Mouse (Mus musculus) MEL (cell line): ENCODE data around the gene Slc25a20. TPM values are rescaled to one million over a fixed set of nuclear protein-coding genes. Genes with fewer than 3 reads are reported as not detected.
A peak's percentile ranks its signal among the peaks of the same experiment; 100 is the strongest.

Experiments used
- DNase-seq: peaks from one replicate; pipeline ENCODE4 v3.0.0; 2011; ENCODE audit warnings: low read depth, low spot score
- H3K27ac ChIP-seq: 2 replicates; pipeline ENCODE4 v1.5.1; 2012; ENCODE audit warnings: low read depth, mild to moderate bottlenecking, control low read depth, low read length, moderate library complexity; ENCODE audit not compliant: control insufficient read depth
- H3K27me3 ChIP-seq, 2 experiments: fragments of 150-350 bp in 1 of 2; sonication (generic) in 1 of 2; 2 replicates each; pipeline ENCODE4 v1.6.1; 2012; ENCODE audit warnings: low read length in 2 of 2, mild to moderate bottlenecking in 2 of 2, improper control_type of control experiment in 1 of 2, moderate library complexity in 1 of 2; ENCODE audit not compliant: insufficient read depth in 2 of 2, control insufficient read depth in 1 of 2
- H3K36me3 ChIP-seq, 2 experiments: 2 replicates each; pipeline ENCODE4 v1.6.1; 2012 to 2014; ENCODE audit warnings: low read length in 2 of 2, improper control_type of control experiment in 1 of 2, inconsistent platforms in 1 of 2, mild to moderate bottlenecking in 1 of 2; ENCODE audit not compliant: insufficient read depth in 2 of 2, control insufficient read depth in 1 of 2
- H3K4me1 ChIP-seq, 2 experiments: fragments of 150-350 bp in 1 of 2; sonication (generic) in 1 of 2; 2 replicates each; pipeline ENCODE4 v1.6.1; 2012; ENCODE audit warnings: low read length in 2 of 2, improper control_type of control experiment in 1 of 2, mild to moderate bottlenecking in 1 of 2; ENCODE audit not compliant: insufficient read depth in 2 of 2, control insufficient read depth in 1 of 2
- H3K4me3 ChIP-seq, 2 experiments: fragments of 150-350 bp in 1 of 2; sonication (generic) in 1 of 2; 2 replicates each; pipeline ENCODE4 v1.5.1; 2012; ENCODE audit warnings: low read depth in 2 of 2, low read length in 2 of 2, mild to moderate bottlenecking in 2 of 2, moderate library complexity in 2 of 2, control low read depth in 1 of 2, improper control_type of control experiment in 1 of 2; ENCODE audit not compliant: control insufficient read depth in 1 of 2, insufficient read depth in 1 of 2
- H3K79me2 ChIP-seq: 2 replicates; pipeline ENCODE4 v1.6.1; 2012; ENCODE audit warnings: mild to moderate bottlenecking, low read length, moderate library complexity; ENCODE audit not compliant: control insufficient read depth, poor library complexity, insufficient read depth
- H3K9ac ChIP-seq: 2 replicates; pipeline ENCODE4 v1.6.1; 2012; ENCODE audit warnings: low read depth, mild to moderate bottlenecking, control low read depth, low read length, moderate library complexity; ENCODE audit not compliant: control insufficient read depth, poor library complexity, severe bottlenecking
- H3K9me3 ChIP-seq: fragments of 150-350 bp; sonication (generic); replicated peaks from 2 replicates; pipeline ENCODE4 v1.6.1; 2012; ENCODE audit warnings: mild to moderate bottlenecking, low read length, improper control_type of control experiment, moderate library complexity; ENCODE audit not compliant: insufficient read depth
- BHLHE40 ChIP-seq: IDR thresholded peaks from 2 replicates; pipeline ENCODE4 v1.6.1; 2012; ENCODE audit warnings: low read depth, mild to moderate bottlenecking, inconsistent platforms, low read length, improper control_type of control experiment, borderline replicate concordance
- CHD1 ChIP-seq: IDR thresholded peaks from 2 replicates; pipeline ENCODE4 v1.6.1; 2012; ENCODE audit warnings: low read depth, mild to moderate bottlenecking, inconsistent platforms, low read length, improper control_type of control experiment
- CHD2 ChIP-seq: IDR thresholded peaks from 2 replicates; pipeline ENCODE4 v1.6.1; 2011; ENCODE audit warnings: low read length, improper control_type of control experiment
- E2F4 ChIP-seq: IDR thresholded peaks from 2 replicates; pipeline ENCODE4 v1.6.1; 2011; ENCODE audit warnings: low read depth, low read length, improper control_type of control experiment, borderline replicate concordance
- ELF1 ChIP-seq: IDR thresholded peaks from 2 replicates; pipeline ENCODE4 v1.6.1; 2014; ENCODE audit warnings: low read depth, mild to moderate bottlenecking, inconsistent platforms, low read length, improper control_type of control experiment, moderate library complexity
- ETS1 ChIP-seq: IDR thresholded peaks from 2 replicates; pipeline ENCODE4 v1.6.1; 2012; ENCODE audit warnings: low read depth, mild to moderate bottlenecking, inconsistent platforms, low read length, improper control_type of control experiment, moderate library complexity
- GABPA ChIP-seq: IDR thresholded peaks from 2 replicates; pipeline ENCODE4 v1.6.1; 2012; ENCODE audit warnings: low read depth, mild to moderate bottlenecking, inconsistent platforms, low read length, improper control_type of control experiment, moderate library complexity
- GATA1 ChIP-seq: IDR thresholded peaks from 2 replicates; pipeline ENCODE4 v1.6.1; 2011; ENCODE audit warnings: low read depth, low read length, improper control_type of control experiment
- HCFC1 ChIP-seq: IDR thresholded peaks from 2 replicates; pipeline ENCODE4 v1.6.1; 2012; ENCODE audit warnings: low read depth, mild to moderate bottlenecking, inconsistent platforms, low read length, improper control_type of control experiment, moderate library complexity
- JUND ChIP-seq: IDR thresholded peaks from 2 replicates; pipeline ENCODE4 v1.6.1; 2011; ENCODE audit warnings: low read depth, mild to moderate bottlenecking, improper control_type of control experiment, low read length
- KAT2A ChIP-seq: conservative IDR thresholded peaks from 2 replicates; pipeline ENCODE4 v1.6.1; 2012; ENCODE audit warnings: low read depth, low read length, improper control_type of control experiment, inconsistent platforms
- MAFK ChIP-seq: IDR thresholded peaks from 2 replicates; pipeline ENCODE4 v1.6.1; 2011; ENCODE audit warnings: low read depth, mild to moderate bottlenecking, low read length, improper control_type of control experiment, borderline replicate concordance
- MAX ChIP-seq: IDR thresholded peaks from 2 replicates; pipeline ENCODE4 v1.6.1; 2011; ENCODE audit warnings: low read length, improper control_type of control experiment
- MAZ ChIP-seq: IDR thresholded peaks from 2 replicates; pipeline ENCODE4 v1.6.1; 2012; ENCODE audit warnings: low read depth, mild to moderate bottlenecking, inconsistent platforms, low read length, improper control_type of control experiment
- MEF2A ChIP-seq: IDR thresholded peaks from 2 replicates; pipeline ENCODE4 v1.6.1; 2014; ENCODE audit warnings: low read depth, mild to moderate bottlenecking, inconsistent platforms, low read length, improper control_type of control experiment; ENCODE audit not compliant: poor library complexity, insufficient replicate concordance, severe bottlenecking; ENCODE audit errors: extremely low read depth
- MXI1 ChIP-seq: IDR thresholded peaks from 2 replicates; pipeline ENCODE4 v1.6.1; 2011; ENCODE audit warnings: mild to moderate bottlenecking, low read depth, low read length, improper control_type of control experiment
- MYB ChIP-seq: IDR thresholded peaks from 2 replicates; pipeline ENCODE4 v1.6.1; 2011; ENCODE audit warnings: mild to moderate bottlenecking, low read depth, low read length, improper control_type of control experiment
- MYC ChIP-seq: IDR thresholded peaks from 2 replicates; pipeline ENCODE4 v1.6.1; 2011; ENCODE audit warnings: low read depth, mild to moderate bottlenecking, low read length, improper control_type of control experiment, moderate library complexity
- NELFE ChIP-seq: IDR thresholded peaks from 2 replicates; pipeline ENCODE4 v1.6.1; 2011; ENCODE audit warnings: low read depth, low read length, improper control_type of control experiment
- NRF1 ChIP-seq: IDR thresholded peaks from 2 replicates; pipeline ENCODE4 v1.6.1; 2014; ENCODE audit warnings: low read depth, mild to moderate bottlenecking, inconsistent platforms, low read length, improper control_type of control experiment, moderate library complexity; ENCODE audit not compliant: poor library complexity, insufficient read depth, severe bottlenecking
- POLR2A ChIP-seq, 2 experiments: IDR thresholded peaks; 2 replicates each; pipeline ENCODE4 v1.6.1; 2011 to 2012; ENCODE audit warnings: low read length in 2 of 2, mild to moderate bottlenecking in 2 of 2, control low read depth in 1 of 2, improper control_type of control experiment in 1 of 2, low read depth in 1 of 2, moderate library complexity in 1 of 2; ENCODE audit not compliant: control insufficient read depth in 1 of 2, insufficient read depth in 1 of 2, poor library complexity in 1 of 2
- POLR2AphosphoS2 ChIP-seq: IDR thresholded peaks from 2 replicates; pipeline ENCODE4 v1.6.1; 2011; ENCODE audit warnings: low read length, improper control_type of control experiment
- POLR2AphosphoS5 ChIP-seq: IDR thresholded peaks from 2 replicates; pipeline ENCODE4 v1.6.1; 2012; ENCODE audit warnings: low read depth, borderline replicate concordance, mild to moderate bottlenecking, inconsistent platforms, low read length, moderate library complexity, mixed read lengths
- RAD21 ChIP-seq: IDR thresholded peaks from 2 replicates; pipeline ENCODE4 v1.6.1; 2011; ENCODE audit warnings: mild to moderate bottlenecking, low read depth, low read length, improper control_type of control experiment
- RCOR1 ChIP-seq: IDR thresholded peaks from 2 replicates; pipeline ENCODE4 v1.6.1; 2012; ENCODE audit warnings: low read depth, mild to moderate bottlenecking, inconsistent platforms, low read length, improper control_type of control experiment
- SIN3A ChIP-seq: IDR thresholded peaks from 2 replicates; pipeline ENCODE4 v1.6.1; 2012; ENCODE audit warnings: low read length, improper control_type of control experiment, inconsistent platforms
- SMC3 ChIP-seq: IDR thresholded peaks from 2 replicates; pipeline ENCODE4 v1.6.1; 2011; ENCODE audit warnings: low read depth, low read length, improper control_type of control experiment
- TAL1 ChIP-seq: IDR thresholded peaks from 2 replicates; pipeline ENCODE4 v1.6.1; 2012; ENCODE audit warnings: mild to moderate bottlenecking, inconsistent platforms, low read length, moderate library complexity, mixed read lengths
- TBP ChIP-seq: IDR thresholded peaks from 2 replicates; pipeline ENCODE4 v1.8.0; 2011; ENCODE audit warnings: low read depth, low read length, improper control_type of control experiment
- TCF12 ChIP-seq: IDR thresholded peaks from 2 replicates; pipeline ENCODE4 v1.6.1; 2014; ENCODE audit warnings: low read depth, mild to moderate bottlenecking, inconsistent platforms, low read length, improper control_type of control experiment, moderate library complexity
- UBTF ChIP-seq: IDR thresholded peaks from 2 replicates; pipeline ENCODE4 v1.6.1; 2012; ENCODE audit warnings: low read depth, mild to moderate bottlenecking, inconsistent platforms, low read length, improper control_type of control experiment, moderate library complexity, borderline replicate concordance; ENCODE audit not compliant: insufficient read depth
- USF1 ChIP-seq: IDR thresholded peaks from 2 replicates; pipeline ENCODE4 v1.6.1; 2014; ENCODE audit warnings: low read depth, mild to moderate bottlenecking, inconsistent platforms, low read length, improper control_type of control experiment, moderate library complexity
- USF2 ChIP-seq, 2 experiments: IDR thresholded peaks; 2 replicates each; pipeline ENCODE4 v1.6.1; 2011 to 2012; ENCODE audit warnings: improper control_type of control experiment in 2 of 2, low read length in 2 of 2, borderline replicate concordance in 1 of 2, inconsistent platforms in 1 of 2, low read depth in 1 of 2, mild to moderate bottlenecking in 1 of 2; ENCODE audit not compliant: insufficient read depth in 1 of 2
- ZC3H11A ChIP-seq: IDR thresholded peaks from 2 replicates; pipeline ENCODE4 v1.6.1; 2012; ENCODE audit warnings: low read depth, mild to moderate bottlenecking, inconsistent platforms, low read length, improper control_type of control experiment
- ZKSCAN1 ChIP-seq: IDR thresholded peaks from 2 replicates; pipeline ENCODE4 v1.6.1; 2012; ENCODE audit warnings: low read depth, mild to moderate bottlenecking, inconsistent platforms, low read length, improper control_type of control experiment, moderate library complexity
- ZNF384 ChIP-seq: IDR thresholded peaks from 2 replicates; pipeline ENCODE4 v1.6.1; 2012; ENCODE audit warnings: low read depth, mild to moderate bottlenecking, inconsistent platforms, low read length, improper control_type of control experiment
- polyA plus RNA-seq, 2 experiments: library from polyadenylated mRNA; stranded (reverse) in 1 of 2; unstranded in 1 of 2; fragments of >175 nt in 1 of 2; fragments of >200 nt in 1 of 2; gene quantifications; 2 replicates each; pipeline versions ENCODE4 v1.2.1 to v1.2.4; 2012; ENCODE audit warnings: low replicate concordance in 2 of 2, low read depth in 1 of 2; ENCODE audit not compliant: insufficient read length in 2 of 2, insufficient read depth in 1 of 2, missing spikeins in 1 of 2
- total RNA-seq: library from RNA; depleted of rRNA; stranded (reverse); fragments of 300-350 nt; gene quantifications from 2 replicates; pipeline ENCODE4 v1.2.3, GENCODE M21; 2012

Gene Slc25a20
- total and polyA plus RNA-seq, 3 experiments, result 19.3 to 24.1 TPM; not detected in 1

DNA sequence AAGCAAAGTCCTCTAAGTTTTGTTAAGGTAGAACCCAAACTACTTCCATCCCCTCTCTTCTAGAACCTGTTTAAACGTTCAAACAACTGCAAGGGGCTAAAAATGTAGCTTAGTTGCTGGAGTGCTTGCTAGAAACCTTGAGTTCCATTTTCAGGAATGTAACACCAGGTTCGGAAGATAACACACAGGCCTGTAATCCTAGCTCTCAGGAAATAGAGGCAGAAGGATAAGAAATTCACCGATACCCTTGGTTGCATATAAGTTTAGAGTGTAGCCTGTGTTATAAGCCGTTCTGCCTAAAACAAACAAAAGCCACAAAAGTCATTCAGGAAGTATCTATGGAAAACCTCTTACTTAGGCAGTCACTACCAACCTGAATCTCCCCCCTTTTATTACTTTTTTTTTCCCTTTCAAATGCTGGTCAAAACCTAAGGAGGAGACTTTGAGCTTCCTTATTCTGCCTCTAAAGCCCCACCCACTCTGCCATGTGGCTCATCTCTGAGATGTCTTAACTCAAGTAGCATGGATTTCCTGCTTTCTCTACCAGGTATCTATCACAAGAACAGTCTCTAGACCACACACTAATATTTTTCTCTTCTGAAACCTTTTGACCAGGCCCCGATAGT lies 30.1 kb upstream of the Slc25a20 start:
- Histone ChIP-seq H3K27me3 (no peaks in the 10 kb centered on the region), H3K9me3 (no peaks in the 10 kb centered on the region), H3K9ac (peak overlapping the region; percentile 48), H3K79me2 (peaks cover 26% of the 10 kb centered on the region), H3K4me3 (peak overlapping the region in 1 of 2 experiments; percentile 43; a peak in 2 of 4 replicates), H3K36me3 (peaks cover 33 to 56% of the 10 kb centered on the region in 2 experiments), H3K4me1 (peaks cover 25 to 51% of the 10 kb centered on the region in 2 experiments), H3K27ac (peak overlapping the region; percentile 66)
- DNase-seq, result peak; percentile 87
- TF ChIP-seq POLR2AphosphoS2 (no peak), USF1 (peak; percentile 49; the same call in 1 of the 2 replicates), MAFK (no peak), ETS1 (0 out of 2 replicates have a peak, but pooled peaks have one; percentile 10), MXI1 (peak; percentile 97), CHD2 (no peak), POLR2AphosphoS5 (no peak), ZC3H11A (no peak), BHLHE40 (no peak), USF2 (IDR thresholded peaks at IDR 0.05; ENCODE audit: borderline replicate concordance in 1 of 2, insufficient read depth in 1 of 2, low read depth in 1 of 2, low read length in 2 of 2) (0 out of 4 replicates have a peak, but pooled peaks of 1 of the 2 experiments have one; percentile 4), POLR2A (IDR thresholded peaks at IDR 0.05; ENCODE audit: control insufficient read depth in 1 of 2, insufficient read depth in 1 of 2, low read depth in 1 of 2, low read length in 2 of 2, poor library complexity in 1 of 2) (no peak), GATA1 (peak; percentile 38; the same call in 1 of the 2 replicates), MYC (peak; percentile 96), CHD1 (0 out of 2 replicates have a peak, but pooled peaks have one; percentile 70), TBP (no peak), SIN3A (peak; percentile 88), MAZ (no peak), ZNF384 (peak; percentile 86), ELF1 (peak; percentile 55; the same call in 1 of the 2 replicates), TCF12 (peak; percentile 45; the same call in 1 of the 2 replicates), E2F4 (no peak), JUND (no peak), TAL1 (peak; percentile 36), MEF2A (no peak), HCFC1 (peak; percentile 26; the same call in 1 of the 2 replicates), MAX (peak; percentile 90), NRF1 (no peak), RAD21 (no peak), KAT2A (no peak), RCOR1 (no peak; the same call in 1 of the 2 replicates), UBTF (no peak), MYB (no peak), NELFE (peak; percentile 26; the same call in 1 of the 2 replicates), GABPA (no peak), SMC3 (no peak), ZKSCAN1 (no peak)
